Mouse (Mus musculus) right cerebral cortex, postnatal 14 days (tissue): ENCODE results near the gene Mgat5.

Experiments
- DNase-seq: peaks from one replicate; pipeline ENCODE4 v3.0.0; 2022

Gene Mgat5

GRCm38 (mm10) chr1:127442880-127443877, 238.4 kb downstream of the Mgat5 start:
- DNase-seq, result no peak

GRCm38 (mm10) chr1:127444836-127445485, 240.1 kb downstream of the Mgat5 start:
- DNase-seq, result no peak

- no peak for DNase-seq
These were observed 248.6 kb downstream of the Mgat5 start for GRCm38 (mm10) chr1:127453397-127453796.

GRCm38 (mm10) chr1:127459015-127459451, 254.2 kb downstream of the Mgat5 start:
- DNase-seq, result peak; percentile 51

- no peak for DNase-seq
These were observed 254.8 kb downstream of the Mgat5 start for GRCm38 (mm10) chr1:127459576-127459975.

GRCm38 (mm10) chr1:127461017-127461416, 256.2 kb downstream of the Mgat5 start:
- DNase-seq, result no peak

- DNase-seq, result no peak
These were observed 259.2 kb downstream of the Mgat5 start for GRCm38 (mm10) chr1:127464041-127464440.

GRCm38 (mm10) chr1:127465292-127465691, 260.5 kb downstream of the Mgat5 start:
- DNase-seq, result no peak

GRCm38 (mm10) chr1:127467238-127467637, 262.4 kb downstream of the Mgat5 start:
- no peak for DNase-seq

GRCm38 (mm10) chr1:127470175-127470574, 265.4 kb downstream of the Mgat5 start:
- no peak for DNase-seq

GRCm38 (mm10) chr1:127475756-127476155, 270.9 kb downstream of the Mgat5 start:
- DNase-seq, result no peak

- no peak for DNase-seq
These were observed 278.1 kb downstream of the Mgat5 start for GRCm38 (mm10) chr1:127482911-127483310.

GRCm38 (mm10) chr1:127484188-127484587, 279.4 kb downstream of the Mgat5 start:
- peak; percentile 32 for DNase-seq

GRCm38 (mm10) chr1:127484826-127485225, 280.0 kb downstream of the Mgat5 start:
- peak; percentile 74 for DNase-seq

- peak; percentile 50 for DNase-seq
These were observed 282.3 kb downstream of the Mgat5 start for GRCm38 (mm10) chr1:127487161-127487560.

GRCm38 (mm10) chr1:127496737-127497543, 292.1 kb downstream of the Mgat5 start:
- no peak for DNase-seq

GRCm38 (mm10) chr1:127498746-127499145, 293.9 kb downstream of the Mgat5 start:
- no peak for DNase-seq

- DNase-seq, result peak; percentile 87
These were observed 295.4 kb downstream of the Mgat5 start for GRCm38 (mm10) chr1:127500219-127500618.

- DNase-seq, result no peak
These were observed 295.9 kb downstream of the Mgat5 start for GRCm38 (mm10) chr1:127500701-127501100.

GRCm38 (mm10) chr1:127507042-127507650, 302.3 kb downstream of the Mgat5 start:
- DNase-seq, result no peak

GRCm38 (mm10) chr1:127508067-127508739, 303.4 kb downstream of the Mgat5 start:
- DNase-seq, result no peak

- DNase-seq, result no peak
These were observed 304.1 kb downstream of the Mgat5 start for GRCm38 (mm10) chr1:127508921-127509320.
